Mouse (Mus musculus) heart, embryonic 11.5 days (tissue): ENCODE results near the gene Epha4. TPM values are rescaled to one million over a fixed set of nuclear protein-coding genes. Genes with fewer than 3 reads are reported as not detected.

Experiments
- ATAC-seq: fragments of 200-750 bp; cut with Nextera tagmentation; replicated peaks from 2 replicates; pipeline ENCODE4 v1.8.0; 2017; ENCODE audit warnings: moderate library complexity; ENCODE audit not compliant: insufficient number of reproducible peaks, low FRiP score, low TSS enrichment
- H3K27ac ChIP-seq: fragments of 300-500 bp; sonication (generic); 2 replicates; pipeline ENCODE4 v1.5.1; 2014; ENCODE audit warnings: mild to moderate bottlenecking, low read depth, low read length
- H3K27me3 ChIP-seq: fragments of 300-500 bp; sonication (generic); 2 replicates; pipeline ENCODE4 v1.6.1; 2014; ENCODE audit warnings: mild to moderate bottlenecking, low read length, mixed read lengths; ENCODE audit not compliant: control insufficient read depth, insufficient read depth
- H3K36me3 ChIP-seq: fragments of 300-500 bp; sonication (generic); 2 replicates; pipeline ENCODE4 v1.6.1; 2014; ENCODE audit warnings: mild to moderate bottlenecking, low read length, moderate library complexity, mixed read lengths; ENCODE audit not compliant: control insufficient read depth, insufficient read depth
- H3K4me1 ChIP-seq: fragments of 300-500 bp; sonication (generic); 2 replicates; pipeline ENCODE4 v1.6.1; 2014; ENCODE audit warnings: low read length; ENCODE audit not compliant: control insufficient read depth, insufficient read depth
- H3K4me2 ChIP-seq: fragments of 300-500 bp; sonication (generic); 2 replicates; pipeline ENCODE4 v1.6.1; 2014; ENCODE audit warnings: mild to moderate bottlenecking, moderate library complexity
- H3K4me3 ChIP-seq: fragments of 300-500 bp; sonication (generic); 2 replicates; pipeline ENCODE4 v1.5.1; 2014; ENCODE audit warnings: low read depth, low read length
- H3K9ac ChIP-seq: fragments of 300-500 bp; sonication (generic); 2 replicates; pipeline ENCODE4 v1.6.1; 2014; ENCODE audit warnings: mild to moderate bottlenecking, low read depth, low read length, moderate library complexity
- H3K9me3 ChIP-seq: fragments of 300-500 bp; sonication (generic); replicated peaks from 2 replicates; pipeline ENCODE4 v1.6.1; 2016; ENCODE audit warnings: low read length; ENCODE audit not compliant: control insufficient read depth
- WGBS: fragments of 180-500 bp; shearing (Covaris S2); extraction: QIAGEN DNeasy Blood & Tissue Kit; methylation state at CpG from one replicate; pipeline ENCODE4 v1.1.7; 2014; ENCODE audit not compliant: insufficient replicate concordance; 5-methylcytosine and 5-hydroxymethylcytosine counted together
- polyA plus RNA-seq: library from polyadenylated mRNA; unstranded; fragments of >200 nt; fragmentation: Nextera tagmentation; extraction: Ambion mirVana; gene quantifications from 2 replicates; pipeline ENCODE4 v1.2.1, GENCODE M21; 2014

Epha4 gene
- polyA plus RNA-seq, 1 experiment from 2014 or later = 7.4 TPM

DNA sequence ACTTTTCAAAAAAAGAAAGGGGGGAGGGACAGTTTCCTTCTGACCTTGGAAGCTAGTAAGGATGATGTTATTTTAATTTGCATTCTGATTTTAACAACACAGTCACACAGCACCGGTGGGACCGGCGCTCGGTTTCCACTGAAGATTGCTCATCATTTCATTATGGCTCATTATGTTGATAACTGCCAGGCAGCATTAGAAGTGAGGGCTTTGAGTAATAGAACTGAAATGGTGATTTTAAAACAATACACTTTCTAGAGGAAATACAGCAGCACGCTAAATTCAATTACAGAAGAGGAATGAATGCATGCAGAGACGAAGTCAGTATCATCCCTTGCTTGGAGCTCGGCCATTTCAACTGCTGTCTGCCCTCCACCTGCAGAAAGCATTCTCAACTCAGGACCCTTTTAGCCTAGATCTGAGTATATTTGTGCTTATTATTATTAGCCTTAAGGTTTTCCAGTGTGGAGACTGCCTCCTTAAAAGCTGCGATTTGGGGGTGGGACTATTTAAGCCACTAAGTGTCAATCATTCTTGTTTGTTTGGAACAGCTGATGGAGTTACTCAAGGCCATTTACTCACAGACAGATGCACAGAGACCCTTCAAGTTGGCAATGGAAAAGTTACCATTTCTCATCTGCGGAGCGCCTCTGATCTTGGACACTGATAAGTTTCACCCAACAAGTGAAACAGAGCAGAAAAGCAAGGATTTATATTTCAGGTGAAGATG is 76.8 kb downstream of the Epha4 start:
- H3K4me2 ChIP-seq = no peak overlapping the region
- peaks cover 12% of the 10 kb centered on the region for H3K4me1 ChIP-seq
- H3K9me3 ChIP-seq = no peaks in the 10 kb centered on the region
- H3K36me3 ChIP-seq = no peaks in the 10 kb centered on the region
- no peaks in the 10 kb centered on the region for H3K27me3 ChIP-seq
- H3K4me3 ChIP-seq = no peak overlapping the region
- no peak for ATAC-seq
- no peak overlapping the region for H3K27ac ChIP-seq
- no peak overlapping the region for H3K9ac ChIP-seq
- WGBS = 81% methylated on average over 10 of the region's 10 CpGs

DNA sequence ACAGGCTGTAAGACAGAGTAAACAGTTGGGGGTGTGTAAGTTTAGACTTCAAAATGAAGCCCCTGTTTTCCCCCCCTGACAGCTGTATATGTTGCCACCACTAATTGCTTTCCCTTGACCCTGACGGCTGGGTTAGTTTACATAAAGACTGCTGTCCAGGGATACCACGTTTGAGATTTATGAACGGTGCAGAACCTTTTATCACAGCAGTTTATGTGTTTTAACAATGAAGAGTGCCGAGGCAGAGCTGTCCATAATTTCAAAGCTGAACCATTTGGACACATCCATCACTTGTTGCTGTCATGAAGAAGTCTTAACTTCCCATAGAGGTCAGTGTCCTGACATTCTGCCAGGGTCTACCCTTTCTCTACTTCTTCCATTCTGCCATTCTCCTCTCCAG is 79.8 kb downstream of the Epha4 start:
- whole genome bisulfite sequencing = 29% methylated on average over 4 of the region's 4 CpGs

DNA sequence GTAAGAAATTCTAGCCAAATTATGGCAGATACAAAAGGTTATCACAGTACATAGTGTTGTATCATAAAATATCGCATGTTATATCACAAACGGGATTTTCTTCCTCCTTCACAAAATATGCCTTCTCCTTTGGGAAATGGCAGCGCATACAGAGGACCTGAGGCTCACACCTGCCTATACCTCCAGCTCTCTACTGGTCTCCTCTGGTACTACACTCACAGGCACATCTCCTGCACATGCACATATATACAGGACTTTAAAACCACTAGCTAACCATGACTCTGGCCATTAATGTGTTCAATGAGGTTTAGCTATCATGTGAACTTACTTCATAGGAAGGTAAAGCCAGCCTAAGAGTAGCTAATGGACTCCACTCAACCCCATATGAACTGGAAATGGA is 81.7 kb downstream of the Epha4 start:
- Histone ChIP-seq H3K27me3 (no peaks in the 10 kb centered on the region), H3K4me1 (peaks cover 5% of the 10 kb centered on the region; the same call in 1 of the 2 replicates), H3K36me3 (no peaks in the 10 kb centered on the region), H3K9ac (no peak overlapping the region), H3K27ac (no peak overlapping the region), H3K9me3 (no peaks in the 10 kb centered on the region), H3K4me2 (no peak overlapping the region), H3K4me3 (no peak overlapping the region)
- no peak for ATAC-seq
- 86% methylated on average over 3 of the region's 3 CpGs for WGBS

More for the DNA sequence above, 79.8 kb downstream of the Epha4 start:
- Histone ChIP-seq H3K4me1 (peaks cover 5% of the 10 kb centered on the region; the same call in 1 of the 2 replicates), H3K4me2 (no peak overlapping the region), H3K9me3 (no peaks in the 10 kb centered on the region), H3K9ac (no peak overlapping the region), H3K36me3 (no peaks in the 10 kb centered on the region), H3K27me3 (no peaks in the 10 kb centered on the region), H3K27ac (no peak overlapping the region), H3K4me3 (no peak overlapping the region)
- no peak for ATAC-seq

DNA sequence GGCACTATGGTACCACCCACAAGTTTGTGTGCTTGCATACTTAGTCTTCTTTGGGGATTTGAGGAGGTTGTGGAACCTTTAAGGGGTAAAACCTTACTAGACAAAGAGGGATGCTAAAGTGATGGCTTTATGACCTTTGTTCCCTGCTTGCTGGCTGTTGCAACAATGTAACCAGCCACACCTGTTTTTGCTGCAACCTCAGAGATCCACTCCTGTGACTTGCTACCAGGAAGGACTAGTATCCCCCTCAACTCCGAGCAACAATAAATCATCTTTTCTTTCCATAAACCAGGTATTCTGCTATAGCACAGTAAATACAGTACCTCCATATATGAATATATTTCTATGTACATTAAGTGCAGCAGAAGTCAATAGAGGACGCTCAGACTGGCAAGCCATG is 82.4 kb downstream of the Epha4 start:
- Histone ChIP-seq H3K27me3 (no peaks in the 10 kb centered on the region), H3K4me2 (no peak overlapping the region), H3K36me3 (no peaks in the 10 kb centered on the region), H3K4me3 (no peak overlapping the region), H3K4me1 (peaks cover 5% of the 10 kb centered on the region; the same call in 1 of the 2 replicates), H3K9ac (no peak overlapping the region), H3K27ac (no peak overlapping the region), H3K9me3 (no peaks in the 10 kb centered on the region)
- 80% methylated on average over 2 of the region's 2 CpGs for WGBS
- ATAC-seq = no peak

DNA sequence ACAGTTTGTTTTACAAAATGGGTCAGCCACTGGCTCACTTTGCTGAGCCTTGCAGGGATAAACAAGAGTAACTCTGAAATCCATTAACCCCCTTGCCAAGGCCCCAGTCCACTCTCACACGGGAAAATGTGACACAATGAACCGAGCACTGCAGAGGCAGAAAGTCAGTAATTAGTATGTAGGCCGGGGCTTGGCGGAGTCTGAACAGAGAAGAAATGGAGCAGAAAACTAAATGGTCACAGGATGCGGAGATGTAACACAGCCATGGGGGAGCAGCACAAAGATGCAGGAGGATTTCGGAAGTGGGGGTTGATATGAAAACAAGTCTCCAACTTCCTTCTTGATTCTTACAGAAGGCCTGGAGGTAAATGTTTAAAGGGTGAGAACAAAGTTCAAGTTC is 85.7 kb downstream of the Epha4 start:
- H3K9ac ChIP-seq = no peak overlapping the region
- 79% methylated on average over 6 of the region's 6 CpGs for WGBS
- no peaks in the 10 kb centered on the region; the same call in 1 of the 2 replicates for H3K36me3 ChIP-seq
- H3K4me3 ChIP-seq = no peak overlapping the region
- no peaks in the 10 kb centered on the region for H3K4me1 ChIP-seq
- H3K9me3 ChIP-seq = no peaks in the 10 kb centered on the region
- no peak overlapping the region for H3K27ac ChIP-seq
- ATAC-seq = no peak
- H3K4me2 ChIP-seq = no peak overlapping the region
- no peaks in the 10 kb centered on the region for H3K27me3 ChIP-seq

DNA sequence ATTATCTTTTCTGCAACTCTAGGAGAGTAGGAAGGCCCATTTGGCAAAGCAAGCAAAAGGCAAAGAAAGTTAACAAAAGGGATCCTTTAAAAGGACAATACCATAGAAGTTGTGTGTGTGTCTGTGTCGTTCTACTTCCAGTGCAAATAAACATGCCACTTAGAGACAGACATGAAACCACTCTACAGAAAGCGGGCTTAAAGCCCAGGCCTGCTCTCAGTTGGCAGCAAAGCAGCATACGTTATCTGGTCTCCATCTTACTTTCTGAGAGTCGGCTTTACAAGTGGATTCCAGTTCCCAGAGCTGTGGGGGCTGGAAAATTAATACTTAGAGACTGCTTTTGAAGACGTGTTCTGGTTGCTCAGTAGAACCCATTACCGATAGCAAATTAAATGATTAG is 87.9 kb downstream of the Epha4 start:
- 53% methylated on average over 6 of the region's 6 CpGs for WGBS
- Histone ChIP-seq H3K27me3 (no peaks in the 10 kb centered on the region), H3K4me1 (no peaks in the 10 kb centered on the region), H3K36me3 (no peaks in the 10 kb centered on the region; the same call in 1 of the 2 replicates), H3K4me3 (no peak overlapping the region), H3K9ac (no peak overlapping the region), H3K4me2 (no peak overlapping the region), H3K9me3 (no peaks in the 10 kb centered on the region), H3K27ac (no peak overlapping the region)
- no peak for ATAC-seq

DNA sequence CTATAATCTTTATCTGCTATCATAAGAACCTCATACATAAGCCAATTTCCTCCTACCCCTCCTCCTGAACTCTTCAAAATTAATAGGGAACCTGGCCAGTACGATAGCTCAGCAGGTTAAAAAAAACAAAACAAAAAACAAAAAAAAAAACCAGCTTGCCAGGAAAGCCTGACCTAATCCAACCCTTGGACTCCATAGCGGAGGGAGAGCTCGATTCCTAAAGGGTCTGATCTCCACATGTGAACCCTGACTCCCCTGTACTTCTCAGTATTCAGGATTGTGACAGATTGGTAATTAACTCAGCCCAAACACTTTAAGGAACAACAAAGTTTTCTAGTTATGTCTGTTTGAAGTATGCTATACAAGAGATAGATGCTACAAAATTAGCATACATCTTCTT is 89.7 kb downstream of the Epha4 start:
- 77% methylated on average over 3 of the region's 3 CpGs for WGBS
- Histone ChIP-seq H3K27ac (no peak overlapping the region), H3K4me2 (no peak overlapping the region), H3K36me3 (no peaks in the 10 kb centered on the region; the same call in 1 of the 2 replicates), H3K9me3 (no peaks in the 10 kb centered on the region), H3K9ac (no peak overlapping the region), H3K4me3 (no peak overlapping the region), H3K27me3 (no peaks in the 10 kb centered on the region), H3K4me1 (0 out of 2 replicates have a peak, but pooled peaks cover 2% of the 10 kb centered on the region)
- no peak for ATAC-seq

DNA sequence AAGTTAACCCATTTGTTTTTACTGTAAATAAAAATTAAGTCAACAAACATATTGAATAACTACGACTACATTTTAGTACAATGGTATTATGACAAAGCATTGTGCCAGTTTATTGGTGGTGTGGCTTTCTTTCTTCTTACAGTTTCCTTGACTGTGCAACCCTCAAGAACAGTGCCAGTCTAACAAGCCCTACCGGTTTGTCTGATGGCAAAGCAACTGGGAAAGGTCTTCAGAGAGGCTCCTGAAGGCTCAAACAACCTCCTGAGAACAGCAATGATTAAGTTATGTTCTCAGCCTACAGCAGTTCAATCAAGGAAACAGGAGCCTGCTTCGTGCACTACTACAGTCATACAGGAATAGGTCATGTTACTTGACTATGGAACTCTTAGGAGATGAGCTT is 93.8 kb downstream of the Epha4 start:
- Histone ChIP-seq H3K27me3 (no peaks in the 10 kb centered on the region), H3K4me3 (no peak overlapping the region), H3K9me3 (no peaks in the 10 kb centered on the region), H3K9ac (no peak overlapping the region), H3K4me2 (no peak overlapping the region), H3K4me1 (0 out of 2 replicates have a peak, but pooled peaks cover 3% of the 10 kb centered on the region), H3K27ac (no peak overlapping the region), H3K36me3 (no peaks in the 10 kb centered on the region; the same call in 1 of the 2 replicates)
- 75% methylated on average over 3 of the region's 3 CpGs for WGBS
- no peak for ATAC-seq

DNA sequence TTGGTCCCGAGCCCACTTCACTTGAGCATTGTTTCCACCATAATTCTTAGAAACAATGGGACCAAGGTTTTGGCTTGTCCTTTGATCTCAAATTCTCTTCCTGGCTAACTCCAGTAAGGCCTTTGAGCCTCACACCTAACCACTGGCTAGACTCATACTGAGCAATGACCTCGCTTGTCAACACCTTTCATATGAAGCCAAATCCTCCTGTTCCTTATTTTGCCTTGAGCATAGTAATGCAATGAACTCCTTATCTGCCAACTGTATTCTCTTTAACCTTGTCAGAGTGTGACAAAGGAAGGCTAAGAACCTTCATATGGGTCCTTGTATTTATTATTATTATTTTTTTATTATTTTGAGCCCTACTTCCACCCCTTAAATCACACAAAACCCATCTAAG is 94.5 kb downstream of the Epha4 start:
- no peak overlapping the region for H3K9ac ChIP-seq
- no peaks in the 10 kb centered on the region for H3K36me3 ChIP-seq
- no peak overlapping the region for H3K4me3 ChIP-seq
- no peaks in the 10 kb centered on the region for H3K27me3 ChIP-seq
- H3K9me3 ChIP-seq = no peaks in the 10 kb centered on the region
- no peak overlapping the region for H3K27ac ChIP-seq
- H3K4me1 ChIP-seq = 0 out of 2 replicates have a peak, but pooled peaks cover 3% of the 10 kb centered on the region
- H3K4me2 ChIP-seq = no peak overlapping the region
- no peak for ATAC-seq
- WGBS = 65% methylated on average over 2 of the region's 2 CpGs
